Mouse (Mus musculus) stomach, embryonic 16.5 days (tissue): ENCODE measurements at regions not wholly inside any gene's neighbourhood (a gene's known extent, or its start where the extent isn't known, plus 50 kb on each side); places are given as distances from the start of the nearest gene placed in this dataset.

ENCODE experiments used
- ATAC-seq: fragments of 200-750 bp; cut with Nextera tagmentation; 2 replicates; pipeline ENCODE4 v1.8.0; 2017; ENCODE audit warnings: moderate number of reproducible peaks, moderate TSS enrichment; ENCODE audit not compliant: insufficient read depth, low FRiP score
- H3K27ac ChIP-seq: fragments of 300-500 bp; sonication (generic); 2 replicates; pipeline ENCODE4 v1.5.1; 2014; ENCODE audit warnings: low read length
- H3K27me3 ChIP-seq: fragments of 300-500 bp; sonication (generic); 2 replicates; pipeline ENCODE4 v1.6.1; 2014; ENCODE audit warnings: low read length, control low read depth, mixed read lengths; ENCODE audit not compliant: control insufficient read depth, insufficient read depth
- H3K36me3 ChIP-seq: fragments of 300-500 bp; sonication (generic); 2 replicates; pipeline ENCODE4 v1.6.1; 2014; ENCODE audit warnings: low read length; ENCODE audit not compliant: control insufficient read depth, insufficient read depth
- H3K4me1 ChIP-seq: fragments of 300-500 bp; sonication (generic); 2 replicates; pipeline ENCODE4 v1.6.1; 2014; ENCODE audit warnings: low read length, control low read depth, mixed read lengths; ENCODE audit not compliant: control insufficient read depth, insufficient read depth
- H3K4me2 ChIP-seq: fragments of 300-500 bp; sonication (generic); 2 replicates; pipeline ENCODE4 v1.6.1; 2014; ENCODE audit warnings: low read depth, low read length, mixed read lengths
- H3K4me3 ChIP-seq: fragments of 300-500 bp; sonication (generic); replicated peaks from 2 replicates; pipeline ENCODE4 v1.5.1; 2014; ENCODE audit warnings: mild to moderate bottlenecking, low read length
- H3K9ac ChIP-seq: fragments of 300-500 bp; sonication (generic); 2 replicates; pipeline ENCODE4 v1.6.1; 2014; ENCODE audit warnings: low read length
- H3K9me3 ChIP-seq: fragments of 300-500 bp; sonication (generic); replicated peaks from 2 replicates; pipeline ENCODE4 v1.6.1; 2016; ENCODE audit warnings: low read length, control low read depth; ENCODE audit not compliant: control insufficient read depth
- WGBS: fragments of 180-500 bp; shearing (Covaris S2); extraction: QIAGEN DNeasy Blood & Tissue Kit; methylation state at CpG from one replicate; pipeline ENCODE4 v1.1.7; 2014; 5-methylcytosine and 5-hydroxymethylcytosine counted together

- WGBS, result 92% methylated on average over 1 of the region's 1 CpGs
- no peaks in the 10 kb centered on the region for H3K9me3 ChIP-seq
- H3K4me1 ChIP-seq, result no peaks in the 10 kb centered on the region
- H3K4me3 ChIP-seq, result no peak overlapping the region
- H3K27me3 ChIP-seq, result no peaks in the 10 kb centered on the region; the same call in 1 of the 2 replicates
- no peak overlapping the region for H3K9ac ChIP-seq
- no peak overlapping the region for H3K27ac ChIP-seq
- no peak overlapping the region for H3K4me2 ChIP-seq
- H3K36me3 ChIP-seq, result no peaks in the 10 kb centered on the region
- no peak for ATAC-seq
Measured at GRCm38 (mm10) chrX:169433903-169434302, 113.7 kb upstream of the Hccs start.

DNA sequence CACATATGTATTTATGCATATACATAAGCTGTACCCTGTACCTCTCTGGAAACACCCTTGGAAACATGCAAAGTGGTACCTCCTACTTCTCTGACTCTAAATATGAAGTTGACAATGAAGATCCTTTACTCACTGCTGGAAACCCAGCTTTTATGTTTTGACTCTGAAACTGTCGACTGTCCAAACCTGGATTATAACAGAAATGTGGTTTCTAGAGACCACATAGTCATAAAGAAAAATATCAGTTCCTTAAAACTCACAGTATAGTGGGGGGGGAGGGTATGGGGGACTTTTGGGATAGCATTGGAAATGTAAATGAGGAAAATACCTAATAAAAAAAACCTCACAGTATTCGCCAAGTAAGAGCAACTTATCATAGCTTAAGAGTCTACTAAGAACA, 76.7 kb upstream of the Hccs start:
- ATAC-seq, result no peak
- Histone ChIP-seq H3K4me2 (no peak overlapping the region), H3K27me3 (no peaks in the 10 kb centered on the region), H3K36me3 (no peaks in the 10 kb centered on the region), H3K27ac (no peak overlapping the region), H3K9me3 (no peaks in the 10 kb centered on the region), H3K4me3 (no peak overlapping the region), H3K4me1 (no peaks in the 10 kb centered on the region), H3K9ac (no peak overlapping the region)
- 57% methylated on average over 2 of the region's 2 CpGs for WGBS

- no peak overlapping the region for H3K4me3 ChIP-seq
- H3K36me3 ChIP-seq, result no peaks in the 10 kb centered on the region
- H3K9ac ChIP-seq, result no peak overlapping the region
- no peak for ATAC-seq
- H3K4me1 ChIP-seq, result no peaks in the 10 kb centered on the region
- no peak overlapping the region for H3K4me2 ChIP-seq
- no peaks in the 10 kb centered on the region for H3K27me3 ChIP-seq
- H3K9me3 ChIP-seq, result no peaks in the 10 kb centered on the region
- H3K27ac ChIP-seq, result no peak overlapping the region
Measured at GRCm38 (mm10) chrX:169386640-169387039, 66.5 kb upstream of the Hccs start.
